Mouse (Mus musculus): ENCODE data around the gene Rffl.

GRCm38 (mm10) chr11:82908608-82908989 lies 37.6 kb upstream of the Rffl start:
- TF ChIP-seq POLR2A (IDR thresholded peaks at IDR 0.05; ENCODE audit: borderline replicate concordance, insufficient read depth, low read length) (no peak), CTCF (IDR thresholded peaks at IDR 0.05; ENCODE audit: borderline replicate concordance, insufficient read depth, low read depth, low read length) (no peak)

Data from cerebellum, adult 2 months (tissue).